ENCODE assay signal across 22 mouse cellular contexts in the genomic region with DNA sequence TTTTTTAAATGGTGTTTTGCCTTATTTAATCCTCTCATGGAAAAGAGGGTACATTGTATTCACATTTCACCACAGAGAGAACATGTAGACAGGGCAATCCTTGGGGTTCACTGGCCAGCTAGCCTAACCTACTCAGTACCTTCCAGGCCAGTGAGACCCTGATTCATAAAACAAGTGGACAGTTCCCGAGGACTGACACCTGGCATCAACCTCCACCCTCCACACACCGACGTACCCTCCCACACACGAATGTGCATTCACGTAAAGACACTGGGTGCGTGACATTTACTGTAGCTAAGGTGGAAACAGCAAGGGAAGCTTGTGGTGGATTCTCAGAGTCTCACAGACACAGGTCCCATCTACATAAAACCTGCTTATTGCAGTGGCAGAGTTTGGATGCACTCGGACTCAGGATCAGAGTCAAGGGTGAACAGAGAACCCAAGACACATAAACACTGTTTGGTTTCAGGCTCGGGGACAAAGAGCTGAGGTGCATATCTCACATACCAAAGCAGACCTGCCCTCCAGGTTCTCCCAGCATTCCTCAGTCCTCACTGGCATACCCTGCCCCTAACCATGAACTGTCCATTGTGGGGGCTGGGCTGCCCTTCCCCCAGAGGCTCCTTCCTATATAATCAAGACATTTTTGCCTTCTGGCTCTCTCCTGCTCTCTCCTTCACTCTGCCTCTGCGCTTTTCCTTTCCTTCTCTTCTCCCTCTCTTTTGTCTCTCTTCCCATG. TPM values are rescaled to one million over a fixed set of nuclear protein-coding genes. Genes with fewer than 3 reads are reported as not detected.
"Had no signal": no experiment of that assay in that cellular context is flagged by ENCODE, and none has a peak within 500 bp of the region (broad histone marks: within the 10 kb centered on the region; RNA-seq: fewer than 3 reads in every experiment).

No protein-coding gene starts in this region.

- H3K27ac ChIP-seq: limb, embryonic 10.5 days; limb, embryonic 13.5 days; liver, embryonic 12.5 days; liver, embryonic 15.5 days; lung, embryonic 15.5 days had no signal

- H3K4me2 ChIP-seq: limb, embryonic 13.5 days; liver, embryonic 12.5 days; liver, embryonic 15.5 days; lung, embryonic 15.5 days; midbrain, embryonic 11.5 days had no signal

- ATAC-seq: liver, embryonic 12.5 days had no signal

- H3K27me3 ChIP-seq: limb, embryonic 13.5 days; liver, embryonic 12.5 days; liver, embryonic 15.5 days; lung, embryonic 15.5 days had no signal

- DNase-seq: kidney, adult 18-20 months; kidney, adult 9 months; kidney, postnatal 14 days; kidney, postnatal 4 days; liver; lung, adult 18-20 months; midbrain, embryonic 14.5 days; thymus, adult 18-20 months; thymus, postnatal 36 days had no signal

- H3K36me3 ChIP-seq: limb, embryonic 10.5 days; limb, embryonic 13.5 days; liver, embryonic 12.5 days; liver, embryonic 15.5 days; lung, embryonic 15.5 days had no signal

- H3K9ac ChIP-seq: limb, embryonic 13.5 days; liver, embryonic 12.5 days; liver, embryonic 15.5 days; lung, embryonic 15.5 days had no signal

- H3K9me3 ChIP-seq: limb, embryonic 10.5 days; limb, embryonic 13.5 days; liver, embryonic 12.5 days; liver, embryonic 15.5 days; lung, embryonic 15.5 days had no signal

- H3K4me1 ChIP-seq: limb, embryonic 10.5 days; limb, embryonic 13.5 days; liver, embryonic 12.5 days; liver, embryonic 15.5 days; lung, embryonic 15.5 days had no signal

- H3K4me3 ChIP-seq: limb, embryonic 10.5 days; limb, embryonic 13.5 days; liver, embryonic 12.5 days; liver, embryonic 15.5 days; lung, embryonic 15.5 days had no signal

RNA-seq across cellular contexts. Expression of gene Klk5, which starts 13.0 kb away (rescaled TPM):
- polyA plus RNA-seq: kidney, embryonic 16.5 days; limb, embryonic 10.5 days; liver, embryonic 12.5 days; liver, embryonic 15.5 days; lung, embryonic 15.5 days; midbrain, embryonic 11.5 days; midbrain, embryonic 14.5 days; midbrain, postnatal 0 days; neural tube, embryonic 11.5 days; neural tube, embryonic 14.5 days; small intestine, adult 2 months; spleen, adult 2 months; testis, adult 2 months had no signal

RNA-seq across cellular contexts. Expression of gene Klk4, which starts 26.1 kb away (rescaled TPM):
- polyA plus RNA-seq: kidney, embryonic 16.5 days; limb, embryonic 10.5 days; liver, embryonic 12.5 days; liver, embryonic 15.5 days; lung, embryonic 15.5 days; midbrain, embryonic 11.5 days; midbrain, embryonic 14.5 days; midbrain, postnatal 0 days; neural tube, embryonic 11.5 days; small intestine, adult 2 months; spleen, adult 2 months; testis, adult 2 months had no signal

RNA-seq across cellular contexts. Expression of gene Klk6, which starts 30.5 kb away (rescaled TPM):
- polyA plus RNA-seq: kidney, embryonic 16.5 days; limb, embryonic 10.5 days; limb, embryonic 13.5 days; liver, embryonic 12.5 days; liver, embryonic 15.5 days; lung, embryonic 15.5 days; midbrain, embryonic 11.5 days; midbrain, embryonic 14.5 days; midbrain, postnatal 0 days; neural tube, embryonic 11.5 days; neural tube, embryonic 14.5 days; small intestine, adult 2 months; spleen, adult 2 months; testis, adult 2 months had no signal

RNA-seq across cellular contexts. Expression of gene Klk7, which starts 43.7 kb away (rescaled TPM):
- polyA plus RNA-seq: limb, embryonic 10.5 days; limb, embryonic 13.5 days; liver, embryonic 12.5 days; liver, embryonic 15.5 days; lung, embryonic 15.5 days; midbrain, embryonic 14.5 days; neural tube, embryonic 11.5 days; neural tube, embryonic 14.5 days; small intestine, adult 2 months; spleen, adult 2 months; testis, adult 2 months had no signal
